Mouse (Mus musculus) testis, postnatal 10 days (tissue): ENCODE results near the gene Tifa.
"Not testable (repeated sequence)": the region's sequence is repeated elsewhere in the genome, so short reads cannot be mapped to it uniquely, and the experiment has no call there.

Experiments used
- DNase-seq: peaks from one replicate; pipeline ENCODE4 v3.0.0; 2021; ENCODE audit warnings: low spot score

Gene Tifa

GRCm38 (mm10) chr3:127789500-127790191 lies at the start of gene Tifa:
Gene Tifa (plus strand): TSS chr3:127789805.
- peak; percentile 87 for DNase-seq

- no peak for DNase-seq
Observed at GRCm38 (mm10) chr3:127741473-127741872, 48.1 kb upstream of the Tifa start.

- DNase-seq, result no peak
Observed at GRCm38 (mm10) chr3:127743614-127744365, 45.8 kb upstream of the Tifa start.

- DNase-seq, result no peak
Observed at GRCm38 (mm10) chr3:127745504-127745903, 44.1 kb upstream of the Tifa start.

- DNase-seq, result no peak
Observed at GRCm38 (mm10) chr3:127745911-127746640, 43.5 kb upstream of the Tifa start.

DNA sequence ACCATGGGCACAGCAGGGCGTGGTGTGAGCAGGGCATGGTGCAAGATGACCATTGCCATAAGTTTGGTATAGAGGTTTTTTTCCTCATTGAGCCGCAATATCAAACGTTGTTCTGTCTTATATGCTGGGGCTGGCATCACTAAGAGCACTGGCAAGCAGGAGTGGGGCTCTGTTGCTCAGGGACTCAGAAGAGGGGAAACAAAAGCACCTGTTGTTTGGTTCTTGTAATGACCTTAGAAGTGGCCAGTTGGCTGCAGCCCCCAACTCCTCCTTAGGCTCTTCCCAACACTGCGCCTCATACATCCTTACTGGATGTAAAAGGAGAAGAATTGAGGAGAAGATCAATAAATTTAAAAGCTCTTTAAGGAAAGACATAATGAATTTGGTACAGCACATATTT lies 41.0 kb upstream of the Tifa start:
- DNase-seq, result no peak

DNA sequence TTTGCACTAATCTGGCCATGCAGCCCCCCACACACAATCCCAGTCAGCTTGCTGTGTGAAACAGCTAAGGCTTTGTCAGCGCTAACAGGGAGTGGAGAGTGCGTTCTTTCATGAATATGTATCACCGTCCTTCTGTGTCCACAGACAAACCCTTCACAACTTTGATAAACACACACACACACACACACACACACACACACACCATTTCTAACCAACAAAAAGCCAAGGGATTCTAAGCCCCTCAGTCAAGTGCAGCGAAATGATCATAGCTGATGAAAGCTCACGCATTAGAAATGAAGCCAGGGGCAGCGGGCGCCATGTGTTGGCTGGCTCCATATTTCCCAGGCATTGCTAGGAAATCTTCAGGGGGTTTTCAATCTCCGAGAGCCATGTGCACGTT lies 40.3 kb upstream of the Tifa start:
- DNase-seq, result no peak

- DNase-seq, result no peak
Observed at GRCm38 (mm10) chr3:127749981-127750562, 39.5 kb upstream of the Tifa start.

- no peak for DNase-seq
Observed at GRCm38 (mm10) chr3:127756458-127756857, 33.1 kb upstream of the Tifa start.

- DNase-seq, result no peak
Observed at GRCm38 (mm10) chr3:127757886-127758301, 31.7 kb upstream of the Tifa start.

- no peak for DNase-seq
Observed at GRCm38 (mm10) chr3:127758806-127759205, 30.8 kb upstream of the Tifa start.

- DNase-seq, result no peak
Observed at GRCm38 (mm10) chr3:127759212-127759611, 30.4 kb upstream of the Tifa start.

DNA sequence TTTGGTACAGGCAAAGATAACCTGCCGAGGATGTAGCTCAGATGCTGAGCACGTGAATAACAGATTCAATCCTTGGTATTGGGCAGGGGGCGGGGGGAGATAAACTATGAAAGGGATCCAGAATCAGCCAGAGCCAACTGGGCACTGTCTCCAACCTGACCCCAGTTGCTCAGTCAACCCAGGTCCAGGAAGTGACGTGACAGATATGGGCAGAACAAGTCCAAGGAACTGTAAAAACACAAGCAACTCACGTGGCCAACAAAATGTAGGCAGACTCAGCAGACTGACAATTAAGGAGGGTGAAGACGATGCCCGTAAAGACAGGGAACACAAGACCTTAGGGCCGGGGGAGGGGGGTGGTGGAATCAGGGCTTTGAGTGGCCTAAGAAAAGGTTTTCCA lies 27.2 kb upstream of the Tifa start:
- DNase-seq, result no peak

- DNase-seq, result peak; percentile 87
Observed at GRCm38 (mm10) chr3:127763076-127763612, 26.5 kb upstream of the Tifa start.

- DNase-seq, result peak; percentile 60
Observed at GRCm38 (mm10) chr3:127764541-127764940, 25.1 kb upstream of the Tifa start.

GRCm38 (mm10) chr3:127765971-127766370 lies 23.6 kb upstream of the Tifa start:
- DNase-seq, result no peak

GRCm38 (mm10) chr3:127769146-127769545 lies 20.5 kb upstream of the Tifa start:
- DNase-seq, result no peak

DNA sequence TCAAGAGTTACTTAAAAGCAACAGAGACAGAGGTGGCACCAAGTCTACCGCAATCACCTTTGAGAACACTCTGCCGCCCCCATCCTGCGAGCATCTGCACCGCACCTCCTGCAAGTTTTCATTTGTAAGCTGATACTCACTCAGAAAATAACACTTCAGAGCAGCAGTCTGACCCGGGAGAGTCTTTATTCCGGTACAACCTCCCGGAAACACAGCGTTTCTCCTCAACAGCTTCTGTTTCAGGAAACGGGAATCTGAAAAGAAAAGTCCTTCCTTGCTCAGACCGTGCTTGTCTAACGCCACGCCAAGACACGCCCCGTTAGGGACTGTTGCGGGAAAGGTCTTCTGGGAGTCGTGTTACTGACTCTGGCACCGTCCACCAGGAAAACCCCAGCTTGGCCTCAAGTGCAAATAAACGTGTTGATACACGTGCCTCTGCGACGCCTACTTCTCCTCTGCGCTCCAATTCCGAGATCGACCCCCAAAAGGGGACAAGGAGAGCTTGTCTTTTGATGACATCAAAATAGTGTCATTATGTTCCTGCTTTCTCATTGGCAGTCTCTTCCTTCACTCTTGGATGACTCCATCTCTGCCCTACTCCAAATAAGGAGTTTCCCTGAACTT lies 9.5 kb upstream of the Tifa start, which contains the start of gene Alpk1:
Gene Alpk1 (minus strand): TSS at position 507 of the 624 bp plus-strand sequence.
- peak; percentile 81 for DNase-seq

DNA sequence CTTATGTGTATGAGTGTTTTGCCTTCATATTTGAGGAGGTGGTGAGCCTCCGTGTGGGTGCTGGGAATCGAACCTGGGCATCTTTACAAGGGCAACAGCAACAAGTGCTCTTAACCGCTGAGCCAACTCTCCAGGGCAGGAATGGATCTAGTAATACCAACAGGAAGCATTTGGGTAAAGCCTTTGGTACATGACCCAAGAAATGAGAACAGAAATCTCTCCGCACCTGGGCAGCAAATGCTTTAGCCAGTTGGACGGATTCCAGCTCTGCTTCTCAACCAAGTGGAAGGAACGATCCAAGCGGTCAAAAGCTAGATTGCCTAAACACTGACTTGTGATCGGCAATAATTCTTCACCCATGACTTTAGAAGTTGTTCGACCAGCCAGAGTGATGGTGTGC lies 8.7 kb upstream of the Tifa start:
- DNase-seq, result no peak

- DNase-seq, result no peak
Observed at GRCm38 (mm10) chr3:127782921-127783320, 6.7 kb upstream of the Tifa start.

DNA sequence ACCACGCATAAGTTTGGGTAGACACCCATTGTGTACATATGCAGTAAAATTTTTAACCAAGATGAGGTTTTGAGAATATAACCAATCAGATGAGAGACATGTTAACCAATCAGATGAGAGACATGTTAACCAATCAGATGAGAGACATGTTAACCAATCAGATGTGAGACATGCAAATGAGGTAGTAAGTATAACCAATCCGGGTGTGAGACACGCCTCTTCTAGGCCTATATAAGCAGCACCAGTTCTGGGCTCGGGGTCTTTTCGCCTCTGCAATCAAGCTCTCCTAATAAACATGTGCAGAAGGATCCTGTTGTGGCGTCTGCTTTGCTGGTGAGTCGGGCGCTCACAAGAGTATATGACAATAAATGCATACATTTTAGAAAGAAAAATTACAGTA lies 5.9 kb upstream of the Tifa start:
- not testable (repeated sequence) for DNase-seq

- DNase-seq, result no peak
Observed at GRCm38 (mm10) chr3:127787032-127787431, 2.6 kb upstream of the Tifa start.
